Mouse (Mus musculus) limb, embryonic 10.5 days (tissue): ENCODE results near the gene Itpkb. TPM values are rescaled to one million over a fixed set of nuclear protein-coding genes. Genes with fewer than 3 reads are reported as not detected.

Source experiments
- DNase-seq: peaks from one replicate; pipeline ENCODE4 v3.0.0-alpha.2; 2017; ENCODE audit warnings: low spot score
- H3K27ac ChIP-seq: fragments of 300-500 bp; sonication (generic); 2 replicates; pipeline ENCODE4 v1.5.1; 2016; ENCODE audit warnings: mild to moderate bottlenecking
- H3K27me3 ChIP-seq: fragments of 300-500 bp; sonication (generic); 2 replicates; pipeline ENCODE4 v1.6.1; 2016; ENCODE audit warnings: low read depth, mild to moderate bottlenecking; ENCODE audit not compliant: poor library complexity, severe bottlenecking
- H3K36me3 ChIP-seq: fragments of 300-500 bp; sonication (generic); 2 replicates; pipeline ENCODE4 v1.6.1; 2016; ENCODE audit warnings: mild to moderate bottlenecking, moderate library complexity
- H3K4me1 ChIP-seq: fragments of 300-500 bp; sonication (generic); 2 replicates; pipeline ENCODE4 v1.6.1; 2016
- H3K4me3 ChIP-seq: fragments of 300-500 bp; sonication (generic); 2 replicates; pipeline ENCODE4 v1.5.1; 2016; ENCODE audit warnings: mild to moderate bottlenecking, moderate library complexity
- H3K9me3 ChIP-seq: fragments of 300-500 bp; sonication (generic); replicated peaks from 2 replicates; pipeline ENCODE4 v1.6.1; 2016; ENCODE audit warnings: mild to moderate bottlenecking
- WGBS: fragments of 180-500 bp; shearing (Covaris S2); methylation state at CpG from one replicate; pipeline ENCODE4 v1.1.7; 2016; 5-methylcytosine and 5-hydroxymethylcytosine counted together
- polyA plus RNA-seq: library from polyadenylated mRNA; unstranded; fragments of >200 nt; fragmentation: Nextera tagmentation; extraction: Ambion mirVana; gene quantifications from 2 replicates; pipeline ENCODE4 v1.2.1, GENCODE M21; 2016

Itpkb gene
- polyA plus RNA-seq, 1 experiment from 2014 or later = 10.1 TPM

DNA sequence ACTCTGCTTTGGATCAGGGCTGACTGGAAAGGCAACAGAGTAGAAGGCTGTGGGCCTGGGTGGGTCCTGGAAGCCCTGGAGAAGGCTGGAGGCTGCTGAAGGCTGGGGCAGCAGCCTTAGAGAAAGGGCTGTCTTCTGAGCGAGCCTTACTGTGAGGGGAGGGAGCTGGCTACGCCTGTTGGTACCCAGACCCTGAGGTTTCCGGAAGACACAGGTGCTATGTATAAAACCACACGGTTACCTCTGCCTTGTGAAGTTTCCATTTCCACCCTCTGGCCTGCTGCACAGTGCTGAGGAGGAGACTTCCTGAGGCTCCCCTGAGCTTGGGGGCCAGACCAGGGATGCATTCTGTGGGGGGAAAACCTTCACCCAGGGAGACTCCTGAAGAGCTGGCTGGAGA lies 25.9 kb downstream of the Itpkb start:
- WGBS = 74% methylated on average over 4 of the region's 4 CpGs
- no peak overlapping the region for H3K4me3 ChIP-seq
- no peak for DNase-seq
- H3K9me3 ChIP-seq = no peaks in the 10 kb centered on the region
- no peaks in the 10 kb centered on the region for H3K27me3 ChIP-seq
- H3K27ac ChIP-seq = peak overlapping the region; percentile 53; the same call in 1 of the 2 replicates
- H3K4me1 ChIP-seq = peaks cover 52% of the 10 kb centered on the region
- 0 out of 2 replicates have a peak, but pooled peaks cover 5% of the 10 kb centered on the region for H3K36me3 ChIP-seq

DNA sequence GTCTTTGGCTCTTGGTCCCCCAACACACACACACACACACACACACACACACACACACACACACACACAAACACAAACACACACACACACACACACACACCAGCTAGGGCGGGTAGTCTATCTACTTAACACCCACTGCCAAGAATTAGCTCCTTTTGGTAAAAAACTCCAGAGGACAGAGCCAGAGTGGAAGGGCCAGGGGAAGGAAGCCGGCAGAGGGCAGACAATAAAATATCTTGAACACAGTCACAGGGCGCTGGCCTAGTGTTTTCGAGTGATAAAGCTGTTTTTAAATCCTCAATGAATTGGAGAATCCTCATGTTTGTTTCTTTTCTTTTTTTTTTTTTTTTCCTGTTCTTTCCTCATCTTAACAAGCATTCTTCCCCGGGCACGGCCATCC lies 26.6 kb downstream of the Itpkb start:
- Histone ChIP-seq H3K9me3 (no peaks in the 10 kb centered on the region), H3K4me1 (peaks cover 51% of the 10 kb centered on the region), H3K27ac (no peak overlapping the region), H3K4me3 (no peak overlapping the region), H3K27me3 (no peaks in the 10 kb centered on the region), H3K36me3 (0 out of 2 replicates have a peak, but pooled peaks cover 5% of the 10 kb centered on the region)
- DNase-seq = no peak
- WGBS = 83% methylated on average over 6 of the region's 6 CpGs

DNA sequence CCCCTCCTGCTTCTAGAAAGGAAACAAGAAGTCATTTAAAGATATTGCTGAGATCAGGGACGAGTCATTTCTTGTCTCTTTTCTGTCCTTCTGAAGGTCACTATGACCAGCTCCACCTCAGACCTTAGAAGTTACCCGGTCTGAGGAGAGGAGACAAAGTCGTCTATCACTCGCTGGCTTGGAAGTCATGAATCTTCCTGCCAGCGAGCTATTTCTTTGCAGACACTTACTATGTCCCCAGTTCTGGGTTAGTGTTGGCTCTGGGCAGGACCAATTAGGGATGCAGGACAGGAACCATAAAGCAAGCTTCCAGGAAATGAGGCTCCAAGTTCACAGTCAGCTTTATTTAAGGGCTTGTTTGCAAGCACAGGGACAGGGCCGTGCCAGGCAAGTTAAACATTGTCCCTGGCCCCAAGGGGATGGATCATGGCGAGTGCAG lies 27.6 kb downstream of the Itpkb start:
- no peak overlapping the region for H3K4me3 ChIP-seq
- peaks cover 58% of the 10 kb centered on the region for H3K4me1 ChIP-seq
- no peaks in the 10 kb centered on the region for H3K9me3 ChIP-seq
- H3K27ac ChIP-seq = peak overlapping the region; percentile 30; the same call in 1 of the 2 replicates
- no peak for DNase-seq
- 0 out of 2 replicates have a peak, but pooled peaks cover 5% of the 10 kb centered on the region for H3K36me3 ChIP-seq
- H3K27me3 ChIP-seq = no peaks in the 10 kb centered on the region
- 56% methylated on average over 7 of the region's 7 CpGs for WGBS

DNA sequence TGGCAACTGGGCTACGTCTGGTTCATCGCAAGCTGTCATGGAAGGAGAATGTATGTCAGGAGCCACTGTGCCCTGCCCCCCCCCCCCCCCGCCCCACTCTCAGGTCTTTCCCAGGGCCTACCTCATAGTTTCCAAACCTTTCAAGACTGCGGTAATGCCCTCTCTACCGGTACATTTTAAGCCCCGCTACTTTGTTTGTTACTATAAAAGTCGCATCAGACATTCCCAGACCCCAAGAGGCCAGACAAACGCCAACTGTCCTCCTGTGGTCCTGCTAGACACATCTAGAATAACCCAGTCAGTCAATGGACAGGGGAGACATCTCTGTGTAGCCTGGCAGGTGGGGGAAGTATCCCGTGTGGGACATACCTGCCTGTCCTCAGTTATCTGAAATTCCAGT lies 28.2 kb downstream of the Itpkb start:
- WGBS = 93% methylated on average over 9 of the region's 9 CpGs
- H3K27ac ChIP-seq = peak overlapping the region; percentile 30; the same call in 1 of the 2 replicates

DNA sequence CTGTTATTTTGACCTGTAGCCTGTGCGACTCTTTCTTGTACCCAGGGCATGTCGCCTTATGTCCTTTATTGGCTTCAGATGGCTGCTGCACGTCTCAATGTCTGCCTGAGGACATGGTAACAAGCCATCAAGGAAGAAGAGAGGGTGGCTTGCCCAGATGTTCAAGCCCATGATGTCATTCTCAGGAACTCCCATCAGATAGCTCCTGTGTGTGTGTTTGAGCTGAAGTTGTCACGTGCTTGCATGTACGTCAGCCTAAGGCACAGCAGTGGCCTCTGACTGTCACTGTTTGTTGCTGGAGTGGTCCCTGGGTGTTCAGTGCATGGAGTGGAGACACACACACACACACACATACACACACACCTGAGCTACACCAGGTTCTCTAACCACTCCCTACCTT lies 29.0 kb downstream of the Itpkb start:
- peaks cover 60% of the 10 kb centered on the region for H3K4me1 ChIP-seq
- no peaks in the 10 kb centered on the region for H3K27me3 ChIP-seq
- H3K36me3 ChIP-seq = 0 out of 2 replicates have a peak, but pooled peaks cover 5% of the 10 kb centered on the region
- no peak for DNase-seq
- no peak overlapping the region for H3K27ac ChIP-seq
- no peak overlapping the region for H3K4me3 ChIP-seq
- WGBS = 78% methylated on average over 5 of the region's 5 CpGs
- no peaks in the 10 kb centered on the region for H3K9me3 ChIP-seq

More for the DNA sequence above, 28.2 kb downstream of the Itpkb start:
- H3K9me3 ChIP-seq = no peaks in the 10 kb centered on the region
- H3K36me3 ChIP-seq = 0 out of 2 replicates have a peak, but pooled peaks cover 5% of the 10 kb centered on the region
- no peak overlapping the region for H3K4me3 ChIP-seq
- peaks cover 60% of the 10 kb centered on the region for H3K4me1 ChIP-seq
- H3K27me3 ChIP-seq = no peaks in the 10 kb centered on the region
- no peak for DNase-seq

DNA sequence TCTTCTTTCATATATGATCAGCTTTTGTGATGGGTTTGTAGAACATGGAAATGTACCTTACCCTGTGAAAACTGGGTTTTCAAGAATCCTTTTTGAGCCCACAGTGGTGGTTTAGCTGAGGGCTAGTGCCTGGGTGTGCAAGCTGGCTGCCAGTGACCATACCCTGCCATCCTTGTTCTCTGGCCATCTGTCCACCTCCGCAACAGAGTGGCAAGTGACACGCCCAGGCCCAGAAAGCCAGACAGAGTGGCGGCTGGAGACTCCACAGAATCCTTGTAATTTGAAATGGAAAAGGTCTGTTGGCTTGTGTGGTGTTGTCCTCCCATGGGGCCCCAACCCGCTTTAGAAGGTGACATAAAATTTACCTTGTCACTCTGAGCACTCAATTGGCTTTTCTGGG lies 31.9 kb downstream of the Itpkb start:
- Histone ChIP-seq H3K9me3 (no peaks in the 10 kb centered on the region), H3K27ac (no peak overlapping the region), H3K4me3 (no peak overlapping the region), H3K36me3 (0 out of 2 replicates have a peak, but pooled peaks cover 5% of the 10 kb centered on the region), H3K27me3 (no peaks in the 10 kb centered on the region), H3K4me1 (peaks cover 71% of the 10 kb centered on the region)
- WGBS = 83% methylated on average over 4 of the region's 4 CpGs
- DNase-seq = no peak

DNA sequence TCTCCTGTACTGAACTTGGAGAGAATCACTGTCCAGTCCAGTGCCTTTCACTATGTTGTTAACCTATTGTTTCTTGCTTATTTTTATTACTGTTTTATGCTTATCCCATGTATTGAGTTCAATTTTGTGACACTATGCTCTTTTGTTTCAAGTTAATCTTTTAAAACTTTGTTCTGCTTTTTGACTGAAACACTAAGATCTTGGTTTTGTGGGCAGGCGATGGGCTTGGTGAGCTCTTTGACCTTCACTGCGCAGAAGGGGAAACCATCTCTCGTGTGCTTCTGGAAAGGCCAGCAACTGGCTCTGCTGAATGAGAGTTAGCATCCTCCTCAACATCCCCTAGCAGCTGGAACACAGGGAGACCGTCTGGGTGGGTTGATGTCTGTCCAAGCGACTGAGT lies 32.6 kb downstream of the Itpkb start:
- Histone ChIP-seq H3K4me1 (peaks cover 71% of the 10 kb centered on the region), H3K27me3 (no peaks in the 10 kb centered on the region), H3K27ac (no peak overlapping the region), H3K36me3 (0 out of 2 replicates have a peak, but pooled peaks cover 5% of the 10 kb centered on the region), H3K4me3 (no peak overlapping the region), H3K9me3 (no peaks in the 10 kb centered on the region)
- 85% methylated on average over 5 of the region's 5 CpGs for WGBS
- no peak for DNase-seq

DNA sequence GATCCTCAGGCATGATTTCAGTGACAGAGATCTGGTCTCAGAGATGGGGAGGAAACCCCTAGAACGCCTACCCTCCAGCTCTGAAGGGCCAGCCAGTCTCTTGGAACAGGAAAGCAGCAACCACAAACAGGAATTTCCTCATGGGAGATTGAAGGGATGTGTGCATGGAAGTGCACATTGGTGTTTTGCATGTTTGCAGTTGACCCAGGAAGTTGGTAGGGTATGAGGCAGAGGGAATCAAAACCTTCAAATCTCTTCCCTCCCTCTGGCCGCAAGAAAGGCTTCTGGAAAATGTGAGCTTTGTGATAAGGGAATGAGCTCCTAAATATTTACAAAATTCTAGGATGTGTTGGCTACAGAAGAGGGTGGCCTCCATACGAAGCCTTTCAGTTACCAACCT lies 33.0 kb downstream of the Itpkb start:
- H3K4me1 ChIP-seq = peaks cover 69% of the 10 kb centered on the region
- DNase-seq = no peak
- no peaks in the 10 kb centered on the region for H3K9me3 ChIP-seq
- no peaks in the 10 kb centered on the region for H3K27me3 ChIP-seq
- 0 out of 2 replicates have a peak, but pooled peaks cover 5% of the 10 kb centered on the region for H3K36me3 ChIP-seq
- WGBS = 89% methylated on average over 3 of the region's 3 CpGs
- no peak overlapping the region for H3K27ac ChIP-seq
- no peak overlapping the region for H3K4me3 ChIP-seq

DNA sequence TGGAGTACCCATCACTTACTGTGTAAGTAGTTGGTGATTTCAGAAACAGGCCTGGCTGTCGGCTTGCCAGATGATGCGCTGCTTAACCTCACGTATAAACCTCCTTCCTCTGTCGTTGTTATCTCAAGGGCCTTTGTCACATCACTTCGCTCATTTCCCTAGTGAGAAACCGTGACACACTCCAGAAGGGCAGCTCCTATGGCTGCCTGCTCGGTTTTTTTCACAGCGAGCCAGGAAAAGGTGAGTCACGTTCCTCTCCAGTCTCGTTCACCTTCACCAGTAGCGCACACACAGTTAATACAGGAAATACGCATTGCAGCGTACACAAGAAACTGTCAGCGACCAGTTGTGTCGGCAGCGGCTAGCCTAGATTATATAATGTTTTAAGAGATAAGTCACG lies 33.7 kb downstream of the Itpkb start:
- Histone ChIP-seq H3K36me3 (0 out of 2 replicates have a peak, but pooled peaks cover 4% of the 10 kb centered on the region), H3K27me3 (no peaks in the 10 kb centered on the region), H3K27ac (no peak overlapping the region), H3K4me1 (peaks cover 65% of the 10 kb centered on the region), H3K4me3 (no peak overlapping the region), H3K9me3 (no peaks in the 10 kb centered on the region)
- 81% methylated on average over 17 of the region's 17 CpGs for WGBS
- DNase-seq = no peak

DNA sequence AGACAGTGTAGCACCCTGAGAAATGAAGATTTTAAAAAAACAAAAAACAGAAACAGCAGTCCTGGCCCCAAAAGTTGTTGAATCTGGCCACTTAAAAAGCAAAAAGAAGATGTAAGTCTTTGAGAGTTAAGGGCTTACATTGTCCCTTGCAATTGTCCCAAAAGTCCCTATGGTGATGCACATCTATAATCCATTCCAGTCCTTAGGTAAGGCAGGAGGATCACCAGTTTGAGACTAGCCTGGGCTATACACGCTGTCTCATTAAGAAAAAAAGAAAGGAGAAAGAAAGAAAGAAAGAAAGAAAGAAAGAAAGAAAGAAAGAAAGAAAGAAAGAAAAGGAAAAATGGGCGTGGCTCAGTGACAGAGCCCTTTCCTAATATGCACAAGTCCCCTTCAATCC lies 34.4 kb downstream of the Itpkb start:
- DNase-seq = no peak
- Histone ChIP-seq H3K36me3 (0 out of 2 replicates have a peak, but pooled peaks cover 4% of the 10 kb centered on the region), H3K4me1 (peaks cover 64% of the 10 kb centered on the region), H3K4me3 (peak overlapping the region; percentile 60), H3K9me3 (no peaks in the 10 kb centered on the region), H3K27me3 (no peaks in the 10 kb centered on the region), H3K27ac (peak overlapping the region; percentile 87)
- WGBS = 31% methylated on average over 2 of the region's 2 CpGs

DNA sequence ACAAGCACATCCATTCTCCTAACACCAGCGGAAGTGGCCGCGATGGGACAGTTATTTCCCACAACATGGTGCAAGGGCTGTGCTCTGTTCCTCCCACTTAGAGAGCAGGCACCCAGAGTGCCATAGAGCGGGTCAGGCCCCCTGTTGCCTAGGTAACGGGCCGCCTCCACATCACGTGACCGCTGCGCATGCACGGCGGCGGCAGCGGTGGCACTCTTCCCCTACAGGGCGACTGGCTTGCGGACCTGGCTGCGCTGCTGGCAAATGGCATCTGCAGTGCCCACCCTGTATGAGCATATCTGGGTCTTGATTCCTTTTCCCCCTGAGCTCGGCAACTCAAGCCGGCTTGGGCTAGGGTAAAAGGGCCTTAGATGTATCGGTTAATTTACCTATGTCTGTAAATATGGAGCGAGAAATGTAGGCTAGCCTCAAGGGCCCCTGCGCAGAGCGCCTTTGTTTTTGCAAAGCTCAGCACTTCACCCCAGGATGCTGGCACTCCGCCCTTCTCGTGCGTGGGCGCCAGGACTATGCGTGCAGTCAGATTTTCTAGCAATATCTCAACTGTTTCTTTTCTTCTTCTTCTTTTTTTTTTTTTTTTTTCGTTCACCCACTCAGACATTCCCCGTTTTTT lies 35.0 kb downstream of the Itpkb start:
- WGBS = 3% methylated on average over 29 of the region's 29 CpGs
- Histone ChIP-seq H3K9me3 (no peaks in the 10 kb centered on the region), H3K27ac (peak overlapping the region; percentile 87), H3K4me1 (peaks cover 65% of the 10 kb centered on the region), H3K36me3 (0 out of 2 replicates have a peak, but pooled peaks cover under 1% of the 10 kb centered on the region), H3K4me3 (peak overlapping the region; percentile 60), H3K27me3 (no peaks in the 10 kb centered on the region)
- peak; percentile 97 for DNase-seq

DNA sequence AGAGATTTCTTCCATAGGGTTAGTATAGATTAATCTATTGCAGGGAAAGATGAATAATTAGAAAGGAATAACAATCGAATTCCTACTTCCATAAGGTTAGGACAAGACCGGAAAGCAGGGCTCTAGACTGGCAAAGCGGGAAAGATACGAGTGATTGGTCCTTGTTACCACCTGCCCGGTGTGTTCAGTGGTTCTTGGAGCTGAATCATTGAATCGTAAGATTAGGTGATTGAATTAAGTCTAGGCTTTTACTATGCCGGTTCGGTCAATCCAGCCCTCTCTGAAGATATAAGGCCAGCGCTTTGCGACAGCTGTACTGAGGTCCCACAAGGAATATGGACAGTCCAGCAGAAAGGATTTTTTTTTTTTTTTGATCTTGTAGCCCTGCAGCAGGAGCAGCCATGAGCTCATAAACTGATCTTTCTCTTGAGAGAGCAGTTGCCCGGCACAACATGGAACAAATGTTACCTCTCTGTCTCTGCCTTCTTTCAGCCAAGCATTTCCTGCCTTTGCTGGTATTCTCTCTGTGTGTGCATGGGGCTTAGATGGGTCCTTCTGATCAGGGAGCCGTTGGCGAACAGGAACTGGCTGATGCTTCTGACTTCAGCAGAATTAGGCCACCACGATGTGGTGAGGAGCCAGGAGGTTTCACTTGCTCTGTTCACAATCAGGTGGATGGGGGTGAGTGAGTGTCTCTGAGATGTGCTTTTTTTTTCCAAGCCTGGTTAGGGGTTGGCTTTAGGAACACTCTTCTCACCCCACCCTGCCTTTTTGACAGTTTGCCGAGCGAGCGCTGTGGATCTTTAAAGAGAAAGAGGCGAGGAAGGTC lies 35.9 kb downstream of the Itpkb start:
- no peaks in the 10 kb centered on the region for H3K27me3 ChIP-seq
- DNase-seq = no peak
- no peaks in the 10 kb centered on the region for H3K36me3 ChIP-seq
- H3K9me3 ChIP-seq = no peaks in the 10 kb centered on the region
- peaks cover 68% of the 10 kb centered on the region for H3K4me1 ChIP-seq
- no peak overlapping the region for H3K27ac ChIP-seq
- WGBS = 81% methylated on average over 18 of the region's 18 CpGs
- no peak overlapping the region for H3K4me3 ChIP-seq

DNA sequence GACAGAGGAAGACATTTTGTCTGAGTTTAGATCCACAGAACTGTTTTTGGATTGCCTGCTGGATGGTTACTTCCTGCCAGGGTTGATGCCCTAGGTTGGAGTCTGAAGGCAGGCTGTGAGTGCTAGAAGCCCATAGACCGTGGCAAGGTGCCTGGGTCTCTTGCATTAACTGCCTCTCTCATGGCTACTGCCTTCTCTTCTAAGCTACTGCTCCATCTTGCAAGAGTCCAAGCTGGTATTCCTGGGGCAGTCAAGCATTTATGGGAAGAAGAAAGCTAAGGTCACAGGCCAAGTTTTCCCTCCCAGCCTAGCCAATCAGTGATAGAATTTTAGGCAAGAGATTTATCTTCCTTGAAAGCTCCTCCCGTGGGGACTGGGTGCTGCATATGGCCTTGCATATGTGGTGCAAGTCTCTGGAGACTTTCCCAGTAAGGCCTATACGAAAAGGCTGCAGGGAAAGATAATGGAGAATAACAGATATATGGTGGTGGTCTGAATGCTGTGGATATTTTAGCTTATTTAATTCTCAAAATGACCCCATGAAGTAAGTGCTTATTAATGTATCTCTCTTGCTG lies 36.8 kb downstream of the Itpkb start:
- H3K27me3 ChIP-seq = no peaks in the 10 kb centered on the region
- WGBS = 74% methylated on average over 3 of the region's 3 CpGs
- H3K36me3 ChIP-seq = no peaks in the 10 kb centered on the region
- H3K4me3 ChIP-seq = no peak overlapping the region
- H3K4me1 ChIP-seq = peaks cover 60% of the 10 kb centered on the region
- no peak overlapping the region for H3K27ac ChIP-seq
- no peaks in the 10 kb centered on the region for H3K9me3 ChIP-seq
- no peak for DNase-seq
